Mouse (Mus musculus) ES-E14 (cell line): ENCODE measurements around the gene Tspan2.

Source experiments
- HCFC1 ChIP-seq: IDR thresholded peaks from 2 replicates; pipeline ENCODE4 v1.6.1; 2012; ENCODE audit warnings: low read length, inconsistent platforms, borderline replicate concordance; ENCODE audit not compliant: insufficient read depth
- MAFK ChIP-seq: IDR thresholded peaks from 2 replicates; pipeline ENCODE4 v1.6.1; 2014; ENCODE audit warnings: mild to moderate bottlenecking, low read depth, low read length, inconsistent platforms; ENCODE audit not compliant: insufficient read depth
- ZC3H11A ChIP-seq: IDR thresholded peaks from 2 replicates; pipeline ENCODE4 v1.6.1; 2012; ENCODE audit warnings: low read depth, mild to moderate bottlenecking, inconsistent platforms, low read length, borderline replicate concordance
- ZNF384 ChIP-seq: IDR thresholded peaks from 2 replicates; pipeline ENCODE4 v1.6.1; 2012; ENCODE audit warnings: low read depth, low read length, inconsistent platforms

DNA sequence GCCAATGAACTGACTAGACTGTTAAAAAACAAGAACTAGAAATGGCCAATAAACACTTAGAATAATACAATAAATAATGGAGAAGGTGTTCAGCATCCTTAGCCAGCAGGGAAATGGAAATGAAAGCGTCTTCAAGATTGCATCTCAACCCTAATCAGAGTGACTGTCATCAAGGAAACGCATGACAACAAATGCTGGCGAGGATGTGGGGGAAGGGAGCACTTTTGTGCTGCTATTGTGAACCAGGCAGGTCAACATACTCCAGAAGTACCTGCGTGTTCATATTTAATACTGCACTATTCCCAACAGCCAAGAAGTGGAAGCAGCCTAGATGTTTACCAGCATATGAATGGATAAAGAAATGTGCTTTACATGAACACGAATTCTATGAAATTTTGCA, 4.9 kb upstream of the Tspan2 start:
- TF ChIP-seq ZC3H11A = no peak
- TF ChIP-seq HCFC1 = no peak
- no peak for TF ChIP-seq ZNF384
- no peak for TF ChIP-seq MAFK
